Mouse (Mus musculus): ENCODE measurements around the gene Ccnjl. TPM values are rescaled to one million over a fixed set of nuclear protein-coding genes. Genes with fewer than 3 reads are reported as not detected.

Ccnjl gene
- total RNA-seq (2014; rRNA removed), result 0.07 and 0.09 TPM in 2 replicates
- 0.10 and 0.20 TPM in 2 replicates for polyA plus RNA-seq (2012; rRNA removed)

DNA sequence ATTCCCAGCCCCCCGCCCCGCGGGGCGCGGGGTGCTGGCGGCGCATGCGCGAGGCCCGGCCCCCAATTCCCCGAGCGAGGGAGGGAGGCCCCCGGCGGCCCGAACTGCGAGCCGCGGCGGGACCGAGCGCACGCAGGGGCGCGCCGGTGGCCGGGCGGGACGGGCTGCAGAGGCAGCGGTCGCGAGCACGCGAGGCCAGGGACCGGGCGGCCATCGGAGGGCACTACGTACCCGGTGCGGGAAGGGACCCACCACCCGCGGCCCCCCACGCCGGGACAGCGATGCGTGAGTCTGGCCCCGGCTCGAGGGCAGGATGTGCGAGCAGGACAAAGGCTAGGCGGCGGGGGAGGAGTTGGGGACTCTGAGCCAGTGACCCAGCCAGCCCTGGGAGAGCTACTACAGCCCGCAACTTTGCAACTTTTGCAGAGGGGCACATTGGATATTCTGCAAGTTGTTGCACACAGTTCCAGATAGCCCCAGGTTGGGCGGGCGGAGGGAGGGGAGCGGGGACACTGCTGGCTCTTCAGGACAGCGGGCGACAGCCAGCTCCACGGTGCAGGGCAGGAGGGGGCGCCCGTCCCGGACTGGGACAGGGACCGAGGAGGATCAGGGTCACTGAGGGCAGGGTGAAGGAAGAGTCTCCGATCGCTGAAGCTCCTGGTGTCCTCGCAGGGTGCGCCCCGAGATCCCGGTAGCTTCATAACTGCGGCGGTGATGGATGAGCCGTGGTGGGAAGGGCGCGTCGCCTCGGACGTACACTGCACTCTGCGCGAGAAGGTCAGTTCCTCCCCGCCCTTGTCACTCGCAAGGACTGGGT, at the start of gene Ccnjl:
Ccnjl (plus strand) TSS at position 102 of the 817 bp plus-strand sequence.
- peak; percentile 46 for TF ChIP-seq CTCF (IDR thresholded peaks at IDR 0.05; ENCODE audit: low read depth, low read length)
- no peak for TF ChIP-seq POLR2A (IDR thresholded peaks at IDR 0.05; ENCODE audit: extremely low read depth, insufficient read depth, low read length)
- 1% methylated on average over 79 of the region's 79 CpGs for WGBS
- no peaks in the 10 kb centered on the region for H3K79me2 ChIP-seq (ENCODE audit: control insufficient read depth, insufficient read depth, low read length)
- no peaks in the 10 kb centered on the region for H3K36me3 ChIP-seq (ENCODE audit: control insufficient read depth, insufficient read depth, low read length)
- H3K4me1 ChIP-seq (ENCODE audit: control insufficient read depth, insufficient read depth, low read length), result peaks cover 1% of the 10 kb centered on the region; the same call in 1 of the 2 replicates
- H3K4me3 ChIP-seq (ENCODE audit: insufficient read depth, low read depth, low read length), result peak within 1 kb of the TSS; percentile 79
- H3K27ac ChIP-seq (replicated peaks; ENCODE audit: insufficient read depth, low read depth, low read length), result no peak within 1 kb of the TSS
- H3K9ac ChIP-seq (ENCODE audit: low read depth, low read length), result peak within 1 kb of the TSS; percentile 74
- peaks cover 9% of the 10 kb centered on the region for H3K27me3 ChIP-seq (ENCODE audit: control insufficient read depth, insufficient read depth, low read length)
- no peak for DNase-seq (ENCODE audit: extremely low read depth, low read depth, low spot score)

DNA sequence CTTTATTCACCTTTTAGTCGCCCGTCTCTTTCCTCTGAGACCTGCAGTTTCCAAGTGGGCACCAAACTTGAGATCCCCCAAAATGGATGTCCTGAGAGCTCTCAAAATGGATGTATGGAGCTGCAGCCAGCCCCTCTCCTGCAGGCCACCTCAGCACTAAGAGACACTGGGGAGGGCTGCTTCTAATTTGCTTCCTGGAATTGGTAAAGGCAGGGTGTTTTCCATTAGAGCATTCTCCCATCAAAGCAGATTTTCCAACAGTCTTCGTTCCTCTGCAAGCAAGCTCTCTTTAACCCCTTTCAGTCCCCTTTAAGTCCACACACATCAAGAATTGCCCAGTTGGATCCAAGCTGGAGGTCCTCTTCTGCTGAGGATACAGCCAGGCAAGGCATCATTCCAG, 49.2 kb upstream of the Ccnjl start:
- H3K4me1 ChIP-seq (ENCODE audit: control insufficient read depth, insufficient read depth, low read length), result no peaks in the 10 kb centered on the region; the same call in 1 of the 2 replicates
- H3K36me3 ChIP-seq (ENCODE audit: control insufficient read depth, insufficient read depth, low read length), result no peaks in the 10 kb centered on the region
- no peaks in the 10 kb centered on the region for H3K79me2 ChIP-seq (ENCODE audit: control insufficient read depth, insufficient read depth, low read length)
- no peak for DNase-seq (ENCODE audit: extremely low read depth, low read depth, low spot score)
- H3K4me3 ChIP-seq (ENCODE audit: insufficient read depth, low read depth, low read length), result no peak overlapping the region
- no peak overlapping the region for H3K27ac ChIP-seq (replicated peaks; ENCODE audit: insufficient read depth, low read depth, low read length)
- H3K9ac ChIP-seq (ENCODE audit: low read depth, low read length), result no peak overlapping the region
- WGBS, result 97% methylated on average over 3 of the region's 3 CpGs
- H3K27me3 ChIP-seq (ENCODE audit: control insufficient read depth, insufficient read depth, low read length), result peaks cover 2% of the 10 kb centered on the region
- TF ChIP-seq POLR2A (IDR thresholded peaks at IDR 0.05; ENCODE audit: extremely low read depth, insufficient read depth, low read length) (no peak), CTCF (IDR thresholded peaks at IDR 0.05; ENCODE audit: low read depth, low read length) (no peak)

DNA sequence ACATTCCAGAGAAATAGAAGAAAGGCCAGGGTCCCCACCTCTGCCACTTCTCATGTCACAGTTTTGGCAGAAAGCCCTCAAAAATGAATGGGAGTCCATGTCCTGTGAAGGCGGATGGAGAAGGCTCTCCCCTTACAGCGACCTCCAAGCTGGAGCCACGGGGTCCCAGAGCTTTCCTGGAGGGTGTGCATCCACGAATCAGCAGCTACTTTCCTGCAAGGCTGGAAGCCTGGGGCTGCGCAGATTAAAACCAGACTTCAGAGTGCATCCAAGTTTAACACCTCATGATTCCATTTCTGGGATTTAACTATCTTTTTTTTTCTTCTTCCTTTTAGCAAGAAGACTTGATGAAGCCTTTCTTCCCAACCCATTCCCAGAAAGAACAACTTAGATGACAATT, 48.0 kb upstream of the Ccnjl start:
- no peak for TF ChIP-seq POLR2A (IDR thresholded peaks at IDR 0.05; ENCODE audit: extremely low read depth, insufficient read depth, low read length)
- Histone ChIP-seq H3K9ac (ENCODE audit: low read depth, low read length) (no peak overlapping the region), H3K79me2 (ENCODE audit: control insufficient read depth, insufficient read depth, low read length) (no peaks in the 10 kb centered on the region), H3K4me3 (ENCODE audit: insufficient read depth, low read depth, low read length) (no peak overlapping the region), H3K4me1 (ENCODE audit: control insufficient read depth, insufficient read depth, low read length) (no peaks in the 10 kb centered on the region; the same call in 1 of the 2 replicates), H3K27ac (replicated peaks; ENCODE audit: insufficient read depth, low read depth, low read length) (no peak overlapping the region), H3K27me3 (ENCODE audit: control insufficient read depth, insufficient read depth, low read length) (no peaks in the 10 kb centered on the region; the same call in 1 of the 2 replicates), H3K36me3 (ENCODE audit: control insufficient read depth, insufficient read depth, low read length) (no peaks in the 10 kb centered on the region)
- WGBS, result 31% methylated on average over 5 of the region's 5 CpGs
- DNase-seq (ENCODE audit: extremely low read depth, low read depth, low spot score), result no peak

DNA sequence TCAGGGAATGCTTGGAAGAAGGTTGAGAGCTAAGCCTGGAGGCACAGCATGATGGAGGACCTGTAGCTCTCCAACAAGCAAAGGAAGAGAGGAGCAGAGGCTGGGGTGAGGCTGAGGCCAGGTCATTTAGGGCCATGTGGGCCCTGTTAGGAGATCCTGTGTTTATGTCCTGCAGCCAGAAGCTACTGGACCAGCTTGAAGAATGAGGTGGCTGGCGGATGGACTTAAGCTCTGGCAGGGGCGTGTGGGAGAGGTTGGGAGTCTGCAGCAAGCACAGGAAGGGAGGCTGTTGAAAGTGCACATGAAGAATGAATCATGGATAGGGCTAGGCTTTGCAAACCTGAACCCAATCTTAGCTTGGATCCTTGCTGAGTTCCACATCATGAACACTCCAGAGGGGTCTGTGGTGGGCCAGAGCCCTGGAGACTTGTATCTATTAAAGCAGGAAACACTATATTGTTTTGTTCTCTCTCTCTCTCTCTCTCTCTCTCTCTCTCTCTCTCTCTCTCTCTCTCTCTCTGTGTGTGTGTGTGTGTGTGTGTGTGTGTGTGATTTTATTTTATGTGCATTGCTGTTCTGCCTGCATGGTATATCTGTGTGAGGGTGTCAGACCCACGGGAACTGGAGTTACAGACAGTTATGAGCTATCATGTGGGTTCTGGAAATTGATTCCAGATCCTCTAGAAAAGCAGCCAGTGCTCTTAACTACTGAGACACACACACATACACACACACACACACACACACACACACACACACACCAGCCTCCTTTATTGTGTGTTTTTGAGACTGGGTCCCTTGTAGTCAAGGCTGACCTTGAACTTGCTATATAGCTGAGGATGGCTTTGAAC, 46.7 kb upstream of the Ccnjl start:
- Histone ChIP-seq H3K79me2 (ENCODE audit: control insufficient read depth, insufficient read depth, low read length) (no peaks in the 10 kb centered on the region), H3K4me3 (ENCODE audit: insufficient read depth, low read depth, low read length) (no peak overlapping the region), H3K27ac (replicated peaks; ENCODE audit: insufficient read depth, low read depth, low read length) (no peak overlapping the region), H3K4me1 (ENCODE audit: control insufficient read depth, insufficient read depth, low read length) (no peaks in the 10 kb centered on the region; the same call in 1 of the 2 replicates), H3K27me3 (ENCODE audit: control insufficient read depth, insufficient read depth, low read length) (no peaks in the 10 kb centered on the region; the same call in 1 of the 2 replicates), H3K9ac (ENCODE audit: low read depth, low read length) (no peak overlapping the region), H3K36me3 (ENCODE audit: control insufficient read depth, insufficient read depth, low read length) (no peaks in the 10 kb centered on the region)
- peak; percentile 16 for DNase-seq (ENCODE audit: extremely low read depth, low read depth, low spot score)
- TF ChIP-seq CTCF (IDR thresholded peaks at IDR 0.05; ENCODE audit: low read depth, low read length) (no peak), POLR2A (IDR thresholded peaks at IDR 0.05; ENCODE audit: extremely low read depth, insufficient read depth, low read length) (no peak)
- 55% methylated on average over 3 of the region's 3 CpGs for WGBS

DNA sequence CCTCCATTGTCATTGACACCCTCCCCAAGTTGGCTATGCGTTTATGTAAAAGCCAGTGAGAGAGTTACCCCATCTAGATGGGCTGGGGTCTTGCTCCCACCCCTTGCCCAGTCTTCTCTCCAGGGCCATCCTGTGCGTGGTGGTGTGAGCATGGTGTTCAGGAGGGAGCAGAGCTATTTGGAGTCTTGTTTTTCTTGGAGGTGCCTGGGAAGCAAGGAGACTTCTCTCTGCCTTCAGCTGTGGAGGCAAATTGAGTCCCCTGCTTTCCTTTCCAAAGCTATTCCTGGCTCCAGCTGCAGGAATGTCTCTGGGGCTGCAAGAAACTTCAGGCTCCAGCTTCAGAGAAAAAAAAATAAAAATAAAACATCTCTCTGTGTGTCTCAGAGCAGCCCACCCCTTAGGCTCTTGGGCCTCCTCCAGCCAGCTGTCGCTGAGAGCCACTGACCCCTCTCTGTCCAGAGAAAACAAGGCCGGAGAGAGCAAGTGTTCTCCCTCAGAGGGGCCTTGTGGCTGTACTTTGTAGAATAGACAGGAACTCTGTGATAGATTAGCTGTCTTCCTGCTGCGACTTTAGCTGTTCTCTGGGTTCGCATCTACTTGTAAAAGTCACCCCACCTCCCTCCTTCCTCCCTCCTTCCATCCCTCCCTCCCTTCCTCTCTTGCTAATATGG, 45.3 kb upstream of the Ccnjl start:
- no peaks in the 10 kb centered on the region; the same call in 1 of the 2 replicates for H3K27me3 ChIP-seq (ENCODE audit: control insufficient read depth, insufficient read depth, low read length)
- 67% methylated on average over 6 of the region's 6 CpGs for WGBS
- peak overlapping the region; percentile 31; the same call in 1 of the 2 replicates for H3K27ac ChIP-seq (replicated peaks; ENCODE audit: insufficient read depth, low read depth, low read length)
- no peaks in the 10 kb centered on the region for H3K79me2 ChIP-seq (ENCODE audit: control insufficient read depth, insufficient read depth, low read length)
- DNase-seq (ENCODE audit: extremely low read depth, low read depth, low spot score), result peak; percentile 16
- no peaks in the 10 kb centered on the region for H3K36me3 ChIP-seq (ENCODE audit: control insufficient read depth, insufficient read depth, low read length)
- TF ChIP-seq CTCF (IDR thresholded peaks at IDR 0.05; ENCODE audit: low read depth, low read length), result no peak
- no peak for TF ChIP-seq POLR2A (IDR thresholded peaks at IDR 0.05; ENCODE audit: extremely low read depth, insufficient read depth, low read length)
- H3K9ac ChIP-seq (ENCODE audit: low read depth, low read length), result no peak overlapping the region
- no peaks in the 10 kb centered on the region; the same call in 1 of the 2 replicates for H3K4me1 ChIP-seq (ENCODE audit: control insufficient read depth, insufficient read depth, low read length)
- no peak overlapping the region for H3K4me3 ChIP-seq (ENCODE audit: insufficient read depth, low read depth, low read length)
